Mouse (Mus musculus) embryo, embryonic 11 days (tissue): ENCODE measurements around the gene Gli2.

Experiments
- DNase-seq: peaks from one replicate; pipeline ENCODE4 v3.0.0-alpha.2; 2015

Gli2 gene

GRCm38 (mm10) chr1:118789468-118789867 is 264.0 kb downstream of the Gli2 start:
- no peak for DNase-seq

GRCm38 (mm10) chr1:118788813-118789212 is 264.6 kb downstream of the Gli2 start:
- no peak for DNase-seq

- no peak for DNase-seq
Observed at GRCm38 (mm10) chr1:118787486-118787885, 265.9 kb downstream of the Gli2 start.
